Mouse (Mus musculus): ENCODE data around the gene Zbtb44.

The Zbtb44 gene

GRCm38 (mm10) chr9:31070706-31071105, 40.3 kb downstream of the Zbtb44 start:
- DNase-seq (ENCODE audit: low spot score), result no peak

GRCm38 (mm10) chr9:31072256-31072655, 41.8 kb downstream of the Zbtb44 start:
- DNase-seq (ENCODE audit: low spot score), result no peak

GRCm38 (mm10) chr9:31073797-31074196, 43.4 kb downstream of the Zbtb44 start:
- DNase-seq (ENCODE audit: low spot score), result no peak

- no peak for DNase-seq (ENCODE audit: low spot score)
Measured at GRCm38 (mm10) chr9:31074836-31075235, 44.4 kb downstream of the Zbtb44 start.

GRCm38 (mm10) chr9:31080726-31081125, 50.3 kb downstream of the Zbtb44 start:
- DNase-seq (ENCODE audit: low spot score), result no peak

GRCm38 (mm10) chr9:31082054-31082666, 51.7 kb downstream of the Zbtb44 start:
- peak; percentile 92 for DNase-seq (ENCODE audit: low spot score)

GRCm38 (mm10) chr9:31082771-31083170, 52.3 kb downstream of the Zbtb44 start:
- no peak for DNase-seq (ENCODE audit: low spot score)

- no peak for DNase-seq (ENCODE audit: low spot score)
Measured at GRCm38 (mm10) chr9:31085556-31085955, 55.1 kb downstream of the Zbtb44 start.

GRCm38 (mm10) chr9:31086085-31086753, 55.8 kb downstream of the Zbtb44 start:
- DNase-seq (ENCODE audit: low spot score), result peak; percentile 89

GRCm38 (mm10) chr9:31086754-31087145, 56.3 kb downstream of the Zbtb44 start:
- no peak for DNase-seq (ENCODE audit: low spot score)

GRCm38 (mm10) chr9:31087466-31087865, 57.0 kb downstream of the Zbtb44 start:
- DNase-seq (ENCODE audit: low spot score), result no peak

- no peak for DNase-seq (ENCODE audit: low spot score)
Measured at GRCm38 (mm10) chr9:31088116-31088515, 57.7 kb downstream of the Zbtb44 start.

- no peak for DNase-seq (ENCODE audit: low spot score)
Measured at GRCm38 (mm10) chr9:31088883-31089282, 58.4 kb downstream of the Zbtb44 start.

- DNase-seq (ENCODE audit: low spot score), result no peak
Measured at GRCm38 (mm10) chr9:31089541-31089940, 59.1 kb downstream of the Zbtb44 start.

- DNase-seq (ENCODE audit: low spot score), result no peak
Measured at GRCm38 (mm10) chr9:31090081-31091023, 59.9 kb downstream of the Zbtb44 start.

- no peak for DNase-seq (ENCODE audit: low spot score)
Measured at GRCm38 (mm10) chr9:31091162-31091581, 60.7 kb downstream of the Zbtb44 start.

- DNase-seq (ENCODE audit: low spot score), result no peak
Measured at GRCm38 (mm10) chr9:31092111-31092832, 61.8 kb downstream of the Zbtb44 start.

GRCm38 (mm10) chr9:31092833-31093195, 62.4 kb downstream of the Zbtb44 start:
- no peak for DNase-seq (ENCODE audit: low spot score)

- no peak for DNase-seq (ENCODE audit: low spot score)
Measured at GRCm38 (mm10) chr9:31097088-31098082, 66.9 kb downstream of the Zbtb44 start.

- DNase-seq (ENCODE audit: low spot score), result no peak
Measured at GRCm38 (mm10) chr9:31098118-31098517, 67.7 kb downstream of the Zbtb44 start.

- DNase-seq (ENCODE audit: low spot score), result no peak
Measured at GRCm38 (mm10) chr9:31108464-31108863, 78.0 kb downstream of the Zbtb44 start.
